13 mouse cellular contexts compared by ENCODE assay signal in the genomic region with DNA sequence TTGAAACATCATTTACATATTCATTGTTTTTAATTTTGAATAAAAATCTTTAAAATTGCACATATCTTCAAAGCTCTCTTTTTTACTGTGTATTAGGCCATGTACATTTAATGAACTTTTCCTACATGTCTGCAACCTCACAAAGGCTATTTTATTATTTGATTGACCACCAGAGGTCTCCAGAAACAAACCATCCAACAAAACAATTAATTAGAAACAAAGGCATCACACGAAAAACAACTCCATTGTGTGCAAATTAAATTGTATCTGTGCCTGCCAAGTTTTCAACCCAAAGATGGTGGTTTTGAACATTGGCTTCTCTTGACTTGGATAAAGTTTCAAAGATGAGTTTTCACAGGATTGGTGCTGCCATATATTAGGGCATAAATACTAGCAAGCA.
DNase-seq lines count a peak whose midpoint lies in the region; ATAC-seq and TF ChIP-seq lines count a peak whose summit lies in the region.
"Had no signal": no experiment of that assay in that cellular context is flagged by ENCODE, and none has a peak within 500 bp of the region (broad histone marks: within the 10 kb centered on the region; RNA-seq: fewer than 3 reads in every experiment).

No protein-coding gene starts in this region.

- no peaks in the 10 kb centered on the region for H3K9me3 ChIP-seq in heart, postnatal 0 days (replicated peaks; ENCODE audit: control insufficient read depth, low read length)
- no peaks in the 10 kb centered on the region for H3K9me3 ChIP-seq in lung, postnatal 0 days (ENCODE audit: low read length)
- H3K9me3 ChIP-seq: neural tube, embryonic 12.5 days had no signal

- TF ChIP-seq CTCF in heart, postnatal 0 days (IDR thresholded peaks at IDR 0.05; ENCODE audit: low read depth) = peak; percentile 46
- peak; percentile 49 for TF ChIP-seq CTCF in lung, postnatal 0 days (IDR thresholded peaks at IDR 0.05)

- no peaks in the 10 kb centered on the region for H3K4me1 ChIP-seq in heart, postnatal 0 days (ENCODE audit: control insufficient read depth, insufficient read depth)
- H3K4me1 ChIP-seq in lung, postnatal 0 days (ENCODE audit: insufficient read depth, low read depth, low read length) = no peaks in the 10 kb centered on the region

- no peak for TF ChIP-seq EP300 in heart, postnatal 0 days (IDR thresholded peaks at IDR 0.05; ENCODE audit: low read depth)
- TF ChIP-seq EP300 in lung, postnatal 0 days (IDR thresholded peaks at IDR 0.05) = no peak

- WGBS in heart, postnatal 0 days = 24% methylated on average over 1 of the region's 1 CpGs
- 24% methylated on average over 1 of the region's 1 CpGs for WGBS in lung, postnatal 0 days

- H3K4me2 ChIP-seq in heart, postnatal 0 days (ENCODE audit: low read depth, low read length) = no peak overlapping the region
- no peak overlapping the region for H3K4me2 ChIP-seq in lung, postnatal 0 days (replicated peaks; ENCODE audit: low read depth, low read length)
- H3K4me2 ChIP-seq: neural tube, embryonic 12.5 days had no signal

- H3K9ac ChIP-seq in heart, postnatal 0 days (replicated peaks; ENCODE audit: low read depth, low read length) = no peak overlapping the region
- H3K9ac ChIP-seq in lung, postnatal 0 days (replicated peaks; ENCODE audit: low read depth) = no peak overlapping the region
- H3K9ac ChIP-seq: liver, embryonic 14.5 days; neural tube, embryonic 12.5 days had no signal

- no peaks in the 10 kb centered on the region for H3K27me3 ChIP-seq in heart, postnatal 0 days (ENCODE audit: control insufficient read depth, insufficient read depth, low read length)
- no peaks in the 10 kb centered on the region for H3K27me3 ChIP-seq in lung, postnatal 0 days (replicated peaks; ENCODE audit: insufficient read depth, low read length)
- no peaks in the 10 kb centered on the region for H3K27me3 ChIP-seq in splenic B cell, adult 2 months (ENCODE audit: control insufficient read depth, insufficient read depth, low read length, poor library complexity, severe bottlenecking)
- H3K27me3 ChIP-seq: neural tube, embryonic 12.5 days had no signal

- no peak overlapping the region for H3K4me3 ChIP-seq in heart, postnatal 0 days (ENCODE audit: low read depth, low read length)
- H3K4me3 ChIP-seq in lung, postnatal 0 days (ENCODE audit: low read depth, low read length) = no peak overlapping the region
- H3K4me3 ChIP-seq: neural tube, embryonic 12.5 days had no signal

- no peaks in the 10 kb centered on the region for H3K36me3 ChIP-seq in heart, postnatal 0 days (replicated peaks; ENCODE audit: control insufficient read depth, insufficient read depth, low read length)
- H3K36me3 ChIP-seq in lung, postnatal 0 days (ENCODE audit: insufficient read depth, low read length) = no peaks in the 10 kb centered on the region
- H3K36me3 ChIP-seq in splenic B cell, adult 2 months (ENCODE audit: control insufficient read depth, insufficient read depth, low read length, poor library complexity, severe bottlenecking) = peaks cover 6% of the 10 kb centered on the region; the same call in 1 of the 2 replicates
- H3K36me3 ChIP-seq: neural tube, embryonic 12.5 days had no signal

- DNase-seq in heart, postnatal 0 days (ENCODE audit: low spot score) = no peak
- DNase-seq in heart, postnatal 25 days (ENCODE audit: low spot score) = no peak
- peak; percentile 21 for DNase-seq in lung, postnatal 0 days (ENCODE audit: low spot score)
- no peak for DNase-seq in lung, postnatal 4 days
- DNase-seq in Muller cell, postnatal 12 days (ENCODE audit: inconsistent ontology term) = peak; percentile 33
- DNase-seq in splenic B cell, adult 2 months (ENCODE audit: low read depth, low spot score) = peak; percentile 53
- DNase-seq in layer of hippocampus, adult 9-10 months (ENCODE audit: low spot score) = no peak
- DNase-seq: cerebellum, adult 11-12 months; gastrocnemius, postnatal 36 days; right cerebral cortex, adult 18-20 months had no signal

- no peak for ATAC-seq in heart, postnatal 0 days (ENCODE audit: insufficient read depth, low read depth)
- ATAC-seq in lung, postnatal 0 days = no peak
- ATAC-seq: intestine, embryonic 16.5 days had no signal

- H3K27ac ChIP-seq in heart, postnatal 0 days (ENCODE audit: low read depth) = no peak overlapping the region
- H3K27ac ChIP-seq in lung, postnatal 0 days (ENCODE audit: low read length) = no peak overlapping the region
- H3K27ac ChIP-seq: liver, embryonic 14.5 days; neural tube, embryonic 12.5 days had no signal

- intact Hi-C loops in heart, postnatal 25 days (cut with DNase I) = loop anchor here (1.0 to 10.0 kb wide), 2 partner anchors 112 to 288 kb away; no protein-coding TSS in a partner anchor

Comparison
In these comparisons a context has a peak if more than half of its experiments do, and no peak if none do; other contexts are left out.
1. DNase-seq: peak in lung, postnatal 0 days (single experiment), Muller cell, postnatal 12 days (single experiment) and splenic B cell, adult 2 months (single experiment); none in heart, postnatal 0 days (single experiment), heart, postnatal 25 days (single experiment), lung, postnatal 4 days (0 of 2) and layer of hippocampus, adult 9-10 months (single experiment).